Mouse (Mus musculus): Measurements from ENCODE around the gene Abcb5.

DNA sequence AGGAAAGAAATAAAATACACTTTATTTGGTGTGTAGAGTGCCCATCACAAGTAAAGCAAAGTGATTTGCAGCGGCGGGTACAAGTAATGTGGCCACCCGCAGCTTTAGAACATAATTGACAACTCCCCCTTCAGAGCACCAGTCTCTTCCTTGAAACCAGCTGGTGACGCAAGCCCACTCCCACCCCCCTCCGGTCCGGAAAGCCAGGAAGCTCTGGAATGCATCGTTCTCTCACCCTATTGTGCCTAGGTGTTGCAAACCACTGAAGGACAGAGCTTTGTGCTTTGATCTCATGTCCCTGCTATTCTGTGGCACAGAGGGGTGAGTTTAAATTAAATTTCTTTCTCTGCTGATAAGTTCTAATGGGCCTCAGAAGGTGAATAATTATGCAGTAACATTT is 110.1 kb downstream of the Abcb5 start:
- TF ChIP-seq EP300 (IDR thresholded peaks at IDR 0.05; ENCODE audit: low read length) (no peak), POLR2A (IDR thresholded peaks at IDR 0.05; ENCODE audit: low read depth, low read length) (no peak), MEF2A (IDR thresholded peaks at IDR 0.05; ENCODE audit: borderline replicate concordance, low read depth, low read length) (no peak), CTCF (conservative IDR thresholded peaks at IDR 0.05 in 1 of 2, IDR thresholded peaks at IDR 0.05 in 1 of 2; ENCODE audit: low read depth in 2 of 2, low read length in 2 of 2) (no peak), GABPA (IDR thresholded peaks at IDR 0.05; ENCODE audit: insufficient replicate concordance, low read depth, low read length) (no peak), CHD2 (IDR thresholded peaks at IDR 0.05; ENCODE audit: low read length) (no peak)
